Mouse (Mus musculus) urinary bladder, postnatal 25 days (tissue): ENCODE measurements around the gene Pign.
A peak's percentile ranks its signal among the peaks of the same experiment; 100 is the strongest.

ENCODE experiments used
- DNase-seq: peaks from one replicate; pipeline ENCODE4 v3.0.0; 2022; ENCODE audit warnings: low spot score

Pign gene

GRCm38 (mm10) chr1:105663171-105663961 is at the start of gene Pign, which contains the start of gene Relch:
Pign (minus strand) TSS chr1:105663677.
Relch (plus strand) TSS chr1:105663861.
- peak; percentile 92 for DNase-seq

- no peak for DNase-seq
Measured at GRCm38 (mm10) chr1:105712822-105713221, 49.3 kb upstream of the Pign start.

DNA sequence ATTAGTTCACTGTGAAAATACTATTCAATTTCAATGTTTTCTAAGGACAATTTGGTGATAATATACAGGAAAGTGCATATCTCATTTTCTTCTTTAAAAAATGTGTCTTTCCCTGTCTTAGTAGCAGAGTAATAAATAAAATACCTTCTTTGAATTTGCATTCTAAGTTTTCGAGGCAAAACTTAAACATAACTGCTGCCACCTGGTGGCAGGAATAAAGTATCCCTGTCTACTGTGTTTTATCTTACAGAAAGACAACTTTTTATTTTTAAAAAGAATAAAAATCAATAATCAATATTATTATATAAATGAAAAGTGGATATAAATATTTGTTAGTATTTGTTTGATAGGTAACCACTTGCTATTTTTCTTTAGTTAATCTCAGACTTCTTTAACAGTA is 47.8 kb upstream of the Pign start:
- DNase-seq = peak; percentile 19

GRCm38 (mm10) chr1:105709415-105709814 is 45.9 kb upstream of the Pign start:
- DNase-seq = no peak

DNA sequence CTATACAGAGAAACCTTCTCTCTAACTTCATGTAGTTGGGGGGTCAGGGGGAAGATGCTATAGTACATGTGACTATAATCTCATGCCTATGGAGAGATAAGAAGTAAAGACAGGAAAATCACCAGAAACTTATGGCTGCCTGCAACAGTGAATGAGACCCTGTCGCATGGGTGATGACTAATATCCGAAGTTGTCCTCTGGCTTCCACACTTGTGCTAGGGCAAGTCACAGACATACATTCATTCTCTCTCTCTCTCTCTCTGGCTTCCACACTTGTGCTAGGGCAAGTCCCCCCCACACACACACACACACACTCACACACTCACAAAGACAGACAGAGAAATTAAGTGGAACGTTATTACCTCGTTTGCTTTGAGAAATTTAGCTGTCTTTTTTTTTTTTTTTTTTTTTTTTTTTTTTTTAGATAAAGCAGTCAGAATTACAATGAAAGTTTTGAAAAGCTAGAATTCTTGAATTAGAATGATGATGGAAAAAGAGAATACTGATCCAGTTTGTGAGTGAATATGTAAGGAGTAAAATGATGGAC is 37.6 kb upstream of the Pign start:
- DNase-seq = no peak

- DNase-seq = no peak
Measured at GRCm38 (mm10) chr1:105695581-105695980, 32.1 kb upstream of the Pign start.

- no peak for DNase-seq
Measured at GRCm38 (mm10) chr1:105685501-105685900, 22.0 kb upstream of the Pign start.

DNA sequence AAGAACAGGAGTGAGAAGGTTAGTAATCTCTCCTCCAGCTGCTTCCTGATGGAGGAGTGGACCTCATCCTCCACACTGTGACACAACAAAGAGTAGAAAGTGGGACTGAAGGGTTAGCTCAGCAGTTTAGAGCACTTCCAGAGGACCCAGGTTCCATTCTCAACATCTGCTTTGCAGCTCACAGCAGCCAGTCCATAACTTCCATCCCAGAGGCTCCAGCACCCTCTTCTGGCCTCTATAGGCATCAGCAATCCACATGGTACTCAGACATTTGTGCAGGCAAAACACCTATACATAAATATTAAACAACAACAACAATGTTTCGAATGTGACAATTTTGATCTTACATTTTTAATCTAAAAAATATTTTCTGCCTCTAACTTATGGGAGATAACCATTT is 17.1 kb upstream of the Pign start:
- no peak for DNase-seq

DNA sequence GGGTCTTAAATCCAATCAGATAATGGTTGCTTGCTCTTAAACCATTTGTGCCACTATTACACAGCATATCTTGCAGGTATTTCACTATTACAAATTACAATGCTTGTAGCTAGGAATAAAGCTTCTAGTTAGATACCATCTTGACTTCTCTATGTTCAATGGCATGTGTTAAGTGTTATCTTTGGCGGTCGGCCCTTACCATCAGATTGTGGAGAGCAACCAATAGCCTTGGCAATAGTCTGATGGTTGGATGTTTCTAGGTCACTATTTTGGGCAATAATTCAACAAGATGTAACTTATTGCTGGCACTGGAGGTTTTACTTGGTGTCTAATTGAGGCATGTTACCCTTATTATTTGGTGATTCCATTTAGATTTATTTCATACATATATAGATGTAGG is 11.3 kb upstream of the Pign start:
- no peak for DNase-seq

DNA sequence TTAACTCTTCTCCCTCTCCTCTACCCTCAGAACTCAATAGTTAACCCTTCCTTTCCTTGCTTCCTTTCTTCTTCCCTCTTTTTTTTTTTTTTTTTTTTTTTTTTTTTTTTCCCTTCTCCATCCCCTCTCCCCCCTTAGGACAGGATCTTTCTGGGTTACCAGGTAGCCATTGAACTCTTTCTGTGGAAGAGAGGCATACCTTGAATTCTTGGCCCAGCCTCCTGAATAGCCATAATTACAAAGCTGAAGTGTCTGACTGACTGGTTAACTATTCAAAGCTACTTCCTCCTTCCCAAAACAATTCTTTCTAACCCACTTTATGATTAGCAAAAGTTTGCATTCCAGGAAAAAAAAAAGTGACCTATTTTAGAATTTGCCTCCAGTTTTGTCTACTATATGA is 6.2 kb upstream of the Pign start:
- DNase-seq = no peak

DNA sequence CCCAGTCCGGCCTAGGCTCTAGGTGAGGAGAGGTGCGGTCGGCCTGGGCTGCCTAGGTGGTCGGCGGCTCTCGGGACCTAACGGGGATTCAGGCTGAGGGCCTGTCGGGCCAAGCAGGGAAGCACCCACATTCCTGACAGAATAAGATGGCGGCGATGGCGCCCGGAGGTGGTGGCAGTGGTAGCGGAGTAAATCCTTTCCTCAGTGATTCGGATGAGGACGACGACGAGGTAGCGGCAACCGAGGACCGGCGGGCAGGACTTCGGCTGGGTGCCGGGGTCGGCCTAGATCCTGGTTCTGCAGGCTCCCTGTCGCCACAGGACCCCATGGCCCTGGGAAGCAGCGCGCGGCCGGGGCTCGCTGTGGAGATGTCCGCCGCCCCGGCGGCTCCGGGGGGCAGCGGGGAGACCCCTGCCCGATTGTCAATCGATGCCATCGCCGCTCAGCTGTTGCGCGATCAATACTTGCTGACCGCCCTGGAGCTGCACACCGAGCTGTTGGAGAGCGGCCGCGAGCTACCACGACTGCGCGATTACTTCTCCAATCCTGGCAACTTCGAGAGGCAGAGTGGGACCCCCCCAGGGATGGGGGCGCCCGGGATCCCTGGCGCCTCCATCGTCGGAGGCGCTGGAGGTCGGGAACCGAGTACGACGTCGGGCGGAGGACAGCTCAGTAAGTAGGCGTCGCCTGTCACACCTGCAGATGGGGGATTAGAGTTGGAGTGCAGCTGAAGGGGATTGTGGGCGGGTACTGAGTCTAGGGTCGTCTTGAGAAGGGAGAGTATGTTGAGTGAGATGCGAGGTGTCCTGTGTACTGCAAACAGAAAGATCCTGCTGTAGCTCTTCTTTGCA is 710 bp upstream of the Pign start:
- peak; percentile 8 for DNase-seq

DNA sequence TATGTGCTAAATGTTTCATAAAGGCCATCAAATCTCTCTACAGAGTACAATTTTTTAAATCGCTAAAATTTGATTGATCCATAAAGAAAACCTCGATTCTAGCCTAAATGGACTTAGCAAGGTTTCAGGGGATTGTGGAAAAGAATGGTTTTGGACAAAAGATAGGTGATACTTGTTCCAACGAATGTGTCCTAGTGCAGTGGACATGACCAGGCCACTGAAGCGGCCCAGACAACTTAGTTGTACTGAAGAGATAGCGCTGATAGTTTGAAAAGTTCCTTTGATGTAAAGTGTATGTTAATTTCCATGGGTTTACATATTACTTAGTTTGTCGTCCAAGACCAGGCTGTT is 682 bp downstream of the Pign start:
- no peak for DNase-seq

DNA sequence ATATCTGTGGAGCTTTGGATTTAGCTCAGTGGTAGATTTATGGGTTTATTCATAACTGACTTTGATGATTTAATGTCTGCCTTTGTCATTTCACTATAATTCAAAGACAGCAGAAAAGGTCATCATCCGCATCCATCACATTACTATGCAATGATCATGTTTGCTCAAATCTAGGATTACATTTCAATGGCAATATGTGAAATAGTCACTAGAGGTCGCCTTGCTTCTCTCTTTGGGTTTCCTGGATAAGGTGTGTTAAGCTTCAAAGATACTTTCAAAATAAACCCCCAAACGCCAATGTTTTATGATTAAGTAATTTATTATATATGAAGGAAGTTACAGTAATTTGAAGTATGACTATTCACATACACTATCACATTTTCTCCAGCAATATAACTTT is 3.5 kb downstream of the Pign start:
- peak; percentile 25 for DNase-seq

DNA sequence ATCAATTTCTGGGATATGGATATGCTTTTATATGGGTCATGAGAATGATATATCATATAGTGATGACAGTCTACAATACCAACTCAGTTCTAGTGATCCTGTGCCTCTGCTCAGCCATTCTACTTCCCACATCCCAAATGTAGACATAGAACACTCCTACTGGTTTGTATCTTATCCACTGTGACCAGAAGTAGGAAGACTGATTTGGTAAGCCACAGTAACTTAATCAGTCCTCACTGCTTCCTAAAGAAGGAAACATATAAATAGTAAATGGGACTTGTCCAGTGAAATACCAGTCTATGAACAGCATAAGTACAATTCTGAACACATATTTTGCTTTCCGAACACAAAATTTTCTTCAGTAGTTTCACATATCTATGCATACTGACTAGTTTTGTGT is 9.5 kb downstream of the Pign start:
- no peak for DNase-seq

DNA sequence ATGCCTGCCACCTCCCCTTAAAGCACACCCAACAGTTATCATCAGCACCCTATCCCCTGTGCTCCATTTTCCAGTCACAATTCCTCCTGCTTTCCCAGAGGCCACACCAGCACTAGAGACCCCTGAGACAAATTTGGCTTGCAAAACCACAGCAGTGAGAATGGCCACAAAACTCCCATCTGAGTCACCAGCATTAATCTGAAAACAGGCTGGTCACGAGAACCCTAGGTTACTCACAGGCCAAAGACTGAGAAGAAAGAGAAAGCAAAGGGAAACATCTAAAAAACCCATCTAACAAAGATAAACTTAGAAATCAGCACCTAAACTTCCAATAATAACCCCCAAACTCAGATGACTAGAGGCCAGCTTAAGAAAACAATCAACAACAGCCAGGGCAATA is 12.8 kb downstream of the Pign start:
- DNase-seq = no peak

DNA sequence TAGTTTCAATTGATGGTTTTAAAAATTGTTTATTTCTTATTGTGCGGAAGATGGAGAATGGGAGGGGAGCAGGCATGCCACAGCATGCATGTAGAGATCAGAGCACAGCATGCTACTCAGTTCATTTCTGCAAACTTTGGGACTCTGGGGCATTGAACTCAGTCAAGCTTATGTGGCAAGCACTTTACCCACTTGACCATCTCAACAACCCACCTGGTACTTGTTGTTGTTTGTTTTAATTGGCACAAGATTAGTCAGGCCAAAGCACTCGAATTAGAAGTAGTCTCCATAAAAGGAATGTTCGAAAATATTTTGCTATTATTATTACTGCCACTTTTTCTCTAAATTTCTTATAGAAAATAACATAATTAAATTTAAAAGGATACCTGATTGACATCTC is 19.4 kb downstream of the Pign start:
- no peak for DNase-seq

GRCm38 (mm10) chr1:105630481-105630880 is 33.0 kb downstream of the Pign start:
- DNase-seq = no peak

GRCm38 (mm10) chr1:105589673-105590072 is 73.8 kb downstream of the Pign start:
- no peak for DNase-seq

DNA sequence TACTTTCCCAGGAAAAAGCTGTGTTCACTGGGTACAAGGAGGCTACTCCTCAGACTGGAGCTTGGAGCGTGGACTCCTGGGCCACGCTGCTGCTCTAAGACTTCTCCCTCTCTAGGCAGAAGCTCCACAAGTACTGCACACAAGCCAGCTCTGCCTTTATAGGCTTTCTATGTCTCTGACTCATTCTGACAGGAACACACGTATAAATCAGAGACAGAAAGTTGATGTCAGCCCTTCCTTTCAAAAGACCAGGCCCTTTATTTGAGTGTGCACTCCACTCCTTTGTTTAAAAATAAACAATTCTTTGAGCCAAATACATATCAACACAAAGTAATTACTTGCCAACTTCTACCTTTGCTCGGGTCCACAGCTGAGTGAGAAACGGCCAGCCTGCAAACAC is 74.8 kb downstream of the Pign start:
- no peak for DNase-seq

- DNase-seq = no peak
Measured at GRCm38 (mm10) chr1:105582800-105583199, 80.7 kb downstream of the Pign start.

DNA sequence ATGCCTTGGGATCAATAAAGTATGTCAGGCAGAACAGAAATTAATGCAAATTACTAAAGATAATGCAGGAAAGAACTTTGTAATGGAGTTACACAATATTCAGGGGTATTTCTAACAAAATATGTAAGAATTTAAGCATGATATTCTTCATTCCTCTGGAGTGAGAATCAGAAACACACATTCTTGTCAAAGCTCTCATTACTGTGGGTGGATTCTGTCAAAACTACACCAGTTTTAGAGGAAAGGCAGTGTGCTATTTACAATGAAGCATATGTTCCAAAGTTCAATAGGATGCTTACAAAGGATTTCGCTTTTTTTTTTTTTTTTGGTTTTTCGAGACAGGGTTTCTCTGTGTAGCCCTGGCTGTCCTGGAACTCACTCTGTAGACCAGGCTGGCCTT is 82.6 kb downstream of the Pign start:
- no peak for DNase-seq

GRCm38 (mm10) chr1:105566051-105566450 is 97.4 kb downstream of the Pign start:
- DNase-seq = no peak

GRCm38 (mm10) chr1:105564289-105564688 is 99.2 kb downstream of the Pign start:
- DNase-seq = no peak
